Mouse (Mus musculus): ENCODE results near the gene Pdss2.

The Pdss2 gene

DNA sequence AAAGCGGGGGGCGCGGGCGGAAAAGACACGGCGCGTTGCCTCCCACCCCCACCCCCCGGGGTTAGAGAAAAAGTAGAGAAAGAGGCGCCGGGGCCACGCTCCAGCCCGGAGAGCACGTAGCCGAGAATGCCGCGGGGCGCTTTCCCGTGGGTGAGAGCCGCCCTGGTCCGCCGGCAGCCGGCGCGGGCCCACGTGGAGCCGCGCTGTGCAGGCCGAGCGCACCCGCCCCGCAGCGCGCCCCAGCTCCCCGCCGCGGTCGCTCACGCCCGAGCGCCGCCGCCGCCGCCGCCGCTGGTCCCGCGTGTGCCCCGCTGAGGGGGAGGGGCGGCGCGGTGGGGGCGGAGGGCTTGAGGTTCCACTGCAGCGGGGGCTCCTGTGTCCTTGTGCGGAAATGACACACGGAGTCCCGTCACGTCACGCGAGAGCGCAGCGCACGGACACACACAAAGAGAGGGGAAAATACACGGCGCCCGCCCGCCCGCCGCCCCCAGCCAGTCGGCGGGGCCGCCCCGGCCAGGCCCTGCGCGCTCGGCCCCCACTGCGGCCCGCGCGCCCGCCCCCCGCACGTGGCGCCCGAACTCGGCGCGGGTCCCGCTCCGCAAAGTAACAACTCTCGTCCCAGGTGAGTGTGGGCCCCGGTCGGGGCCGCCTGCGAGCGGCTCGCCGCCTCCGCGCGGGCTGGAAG is 257.6 kb downstream of the Pdss2 start, which contains the start of gene Bend3:
TSS of gene Bend3 (plus strand) at position 81 of the 685 bp plus-strand sequence.
- DNase-seq (ENCODE audit: extremely low read depth, insufficient read length, low spot score), result peak; percentile 22

DNA sequence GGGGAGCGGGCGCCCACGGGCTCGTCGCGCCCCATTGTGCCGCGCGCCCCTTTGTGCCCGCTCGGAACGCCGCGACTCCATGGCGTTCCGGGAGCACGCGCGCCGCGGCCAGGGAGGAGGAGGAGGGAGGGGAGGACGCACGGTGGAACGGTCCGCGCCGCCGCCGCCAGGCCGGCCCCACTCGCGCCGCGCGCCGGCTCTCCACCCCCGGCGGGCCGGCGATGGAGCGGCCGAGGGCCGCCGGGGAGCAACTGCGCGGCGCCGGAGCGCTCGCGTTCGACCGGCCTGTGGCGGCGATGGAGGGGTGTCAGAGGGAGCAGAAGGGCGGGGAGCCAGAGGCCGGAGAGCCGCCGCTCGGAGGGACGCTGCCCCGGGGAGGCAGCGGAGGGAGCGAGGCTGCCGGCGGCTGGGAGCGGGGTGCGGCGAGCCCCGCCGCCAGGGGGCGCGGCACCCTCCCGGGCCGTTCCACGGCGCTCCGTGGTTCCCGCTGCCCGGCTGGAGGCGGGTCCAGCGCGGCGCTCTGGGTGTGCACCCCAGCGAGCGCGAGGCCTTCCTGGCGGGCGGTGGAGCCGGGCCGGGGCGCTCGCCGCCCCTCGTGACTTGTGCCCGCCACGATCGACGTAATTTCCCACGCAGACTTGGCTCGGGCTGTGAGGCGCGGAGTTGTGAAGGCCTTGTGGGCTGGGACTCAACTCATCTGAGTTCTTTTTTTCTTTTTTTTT is 258.3 kb downstream of the Pdss2 start:
- peak; percentile 91 for DNase-seq (ENCODE audit: extremely low read depth, insufficient read length, low spot score)

DNA sequence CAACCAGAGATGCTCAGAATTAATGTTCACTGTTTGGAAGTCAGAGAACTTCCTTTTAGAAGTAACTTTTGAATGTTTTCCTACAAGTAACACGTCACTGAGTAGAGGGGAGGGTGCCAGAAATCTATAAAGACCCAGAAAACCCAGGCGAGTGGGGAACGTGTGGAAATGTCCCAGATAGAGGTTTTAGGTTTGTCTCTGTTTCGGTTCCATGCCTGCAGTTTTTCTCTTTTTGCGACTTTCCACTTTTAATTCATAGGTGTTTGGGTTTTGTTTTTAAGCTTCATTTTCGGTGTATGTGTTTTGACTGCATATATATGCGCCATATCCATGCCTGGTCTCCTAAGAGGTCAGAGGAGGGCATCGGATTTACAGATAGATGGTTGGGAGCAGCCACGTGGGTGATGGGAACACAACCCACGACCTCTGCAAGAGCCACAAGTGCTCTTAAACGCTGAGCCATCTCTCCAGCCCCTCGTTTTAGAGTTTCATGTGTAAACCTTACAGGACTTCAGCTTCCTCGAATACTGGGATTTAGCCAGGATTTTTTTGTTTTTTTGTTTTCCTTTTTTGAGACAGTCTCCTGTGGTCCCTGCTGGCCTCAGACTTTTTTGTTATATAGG is 259.1 kb downstream of the Pdss2 start:
- DNase-seq (ENCODE audit: extremely low read depth, insufficient read length, low spot score), result no peak

DNA sequence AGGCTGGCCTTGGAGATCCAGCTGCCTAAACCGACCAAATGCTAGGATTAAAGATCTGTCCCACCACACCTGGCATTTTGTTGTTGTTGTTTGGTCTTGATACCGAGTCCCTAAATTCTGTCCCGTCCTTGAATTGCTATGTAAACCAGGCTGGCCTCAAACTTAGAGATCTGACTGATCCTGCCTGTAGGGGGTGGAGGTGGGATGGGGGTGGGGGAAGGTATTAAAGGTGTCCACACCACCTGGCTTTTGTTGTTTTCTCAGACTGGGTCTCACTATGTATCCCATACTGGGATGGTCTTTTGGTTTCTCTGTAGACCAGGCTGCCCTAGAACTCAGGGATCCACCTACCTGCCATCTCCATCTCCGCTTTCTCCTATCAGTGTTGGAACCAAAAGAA is 259.9 kb downstream of the Pdss2 start:
- no peak for DNase-seq (ENCODE audit: extremely low read depth, insufficient read length, low spot score)

DNA sequence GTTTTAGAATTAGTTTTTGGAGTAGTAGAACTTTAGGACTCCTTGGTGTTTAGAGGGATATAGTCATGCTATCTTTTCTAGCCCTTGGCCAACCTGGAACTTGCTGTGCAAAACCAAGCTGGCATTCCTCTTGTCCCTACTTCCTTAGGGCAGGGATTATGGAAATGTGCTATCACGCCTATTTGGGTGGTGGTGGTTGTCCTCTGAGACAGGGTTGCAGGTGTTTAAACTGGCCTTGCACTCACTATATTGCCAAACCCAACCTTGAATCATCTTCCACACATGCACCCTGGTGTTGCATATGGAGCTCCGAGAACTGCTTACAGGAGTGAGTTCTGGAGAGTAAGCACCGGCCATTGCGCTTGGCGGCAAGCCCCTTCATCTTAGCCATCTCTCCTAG is 260.7 kb downstream of the Pdss2 start:
- DNase-seq (ENCODE audit: extremely low read depth, insufficient read length, low spot score), result no peak

DNA sequence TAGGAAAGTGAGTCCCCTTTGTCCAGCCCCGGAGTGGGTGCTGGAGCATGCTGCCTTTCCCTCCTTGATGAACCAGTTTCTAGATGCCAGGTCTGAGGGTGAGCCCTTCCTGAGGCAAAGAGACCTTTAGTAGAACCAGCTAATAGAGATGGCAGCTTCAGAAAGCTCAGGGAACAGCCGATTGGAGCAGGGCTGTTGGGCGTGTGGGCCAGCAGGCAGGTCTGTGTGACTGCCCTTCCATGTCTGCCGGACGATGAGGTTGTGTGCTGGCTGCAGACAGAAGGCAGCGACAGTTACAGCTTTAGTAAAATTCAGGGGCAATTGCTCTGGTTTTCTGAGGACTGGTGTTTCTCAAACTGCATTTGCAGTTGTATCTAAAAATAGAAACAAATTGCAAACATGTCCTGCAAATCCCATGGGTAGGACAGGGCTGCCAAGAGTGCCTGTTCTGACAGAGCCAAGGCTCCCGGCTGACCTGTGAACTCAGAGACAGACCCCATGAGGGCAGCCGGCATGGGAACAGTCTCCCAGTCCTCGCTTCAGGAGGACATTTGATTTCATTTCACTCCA is 262.2 kb downstream of the Pdss2 start:
- DNase-seq (ENCODE audit: extremely low read depth, insufficient read length, low spot score), result no peak

DNA sequence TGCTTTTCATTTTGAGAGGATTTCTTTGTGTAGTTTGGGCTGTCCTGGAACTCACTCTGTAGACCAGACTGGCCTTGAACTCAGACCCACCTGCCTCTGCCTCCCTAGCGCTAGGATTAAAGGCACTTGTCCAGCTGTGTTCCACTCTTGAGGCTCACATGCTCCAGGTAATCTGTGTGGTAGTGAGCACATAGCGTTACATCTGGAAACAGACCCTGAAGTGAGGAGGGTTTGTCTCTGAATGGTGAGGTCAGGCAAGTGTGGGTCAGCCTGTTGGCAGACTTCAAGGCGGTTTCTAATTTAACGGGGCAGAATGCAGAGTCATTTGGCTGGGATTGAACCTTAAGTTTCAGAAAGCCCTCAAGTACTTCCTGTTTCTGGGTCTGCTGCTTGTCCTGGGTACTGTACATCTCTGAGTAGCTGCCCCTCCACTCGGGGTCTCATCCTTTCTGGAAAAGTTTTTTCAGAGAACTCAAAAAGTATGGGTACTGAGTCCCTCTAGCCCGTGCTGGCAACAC is 264.5 kb downstream of the Pdss2 start:
- DNase-seq (ENCODE audit: extremely low read depth, insufficient read length, low spot score), result no peak

DNA sequence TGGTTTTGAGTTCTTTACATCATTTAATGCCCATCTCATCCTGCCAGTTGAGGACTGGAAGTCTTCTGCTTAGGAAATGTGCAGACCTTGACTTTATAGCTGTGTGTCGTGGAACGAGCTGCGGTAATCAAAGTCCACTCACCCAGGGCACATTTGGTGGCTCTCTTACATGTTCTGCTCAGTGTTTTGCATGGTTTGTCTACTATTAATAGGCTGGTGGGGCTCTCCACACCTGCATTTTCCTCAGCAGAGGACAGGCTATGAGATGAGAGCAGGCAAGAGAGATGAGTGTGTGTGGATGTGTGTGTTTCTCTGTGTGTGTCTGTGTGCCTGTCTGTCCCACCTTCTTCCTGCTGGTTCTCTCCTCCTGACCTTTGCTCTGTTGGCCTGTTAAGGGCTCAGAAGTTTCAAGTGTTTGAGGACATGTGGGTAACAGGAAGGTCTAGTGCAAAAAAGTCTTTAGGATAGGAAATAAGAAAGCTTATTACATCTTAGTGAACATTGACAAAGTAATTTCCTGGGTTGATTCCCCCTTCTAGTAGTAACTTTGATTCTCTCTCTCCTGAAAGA is 266.2 kb downstream of the Pdss2 start:
- no peak for DNase-seq (ENCODE audit: extremely low read depth, insufficient read length, low spot score)

DNA sequence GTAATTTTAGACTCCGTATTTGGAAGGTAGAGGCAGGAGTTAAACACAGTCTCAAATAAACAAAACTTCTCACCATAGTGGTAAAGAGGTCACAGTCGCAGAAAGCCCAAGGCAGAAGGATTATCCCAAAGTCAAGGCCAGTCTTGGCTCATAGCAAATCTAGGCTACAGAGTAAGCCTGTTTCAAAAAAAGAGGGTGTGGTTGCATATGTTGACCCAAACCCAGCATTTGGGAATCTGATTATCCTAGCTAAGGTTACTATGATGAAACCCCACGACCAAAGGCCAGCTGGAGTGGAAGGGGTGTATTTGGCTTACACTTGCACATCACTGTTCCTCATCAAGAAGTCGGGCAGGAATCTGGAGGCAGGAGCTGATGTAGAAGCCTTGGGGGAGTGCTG is 267.0 kb downstream of the Pdss2 start:
- DNase-seq (ENCODE audit: extremely low read depth, insufficient read length, low spot score), result no peak

DNA sequence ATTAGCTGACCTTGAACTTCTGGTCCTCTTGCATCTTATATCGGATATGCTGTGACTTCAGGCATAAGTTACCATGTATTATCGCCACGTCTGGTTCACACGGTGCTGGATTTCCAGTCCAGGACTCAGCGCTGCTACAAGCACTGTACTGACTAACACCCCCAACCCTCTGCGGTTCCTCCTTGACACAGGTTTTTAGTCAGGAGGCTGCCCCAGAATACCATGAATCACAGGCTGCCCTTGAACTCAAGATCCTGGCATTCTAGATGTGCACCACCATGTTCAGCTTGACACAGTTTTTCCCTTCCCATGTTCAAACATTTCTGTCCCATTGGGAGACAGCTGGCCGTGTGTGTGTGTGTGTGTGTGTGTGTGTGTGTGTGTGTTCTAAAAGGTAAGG is 267.9 kb downstream of the Pdss2 start:
- no peak for DNase-seq (ENCODE audit: extremely low read depth, insufficient read length, low spot score)

DNA sequence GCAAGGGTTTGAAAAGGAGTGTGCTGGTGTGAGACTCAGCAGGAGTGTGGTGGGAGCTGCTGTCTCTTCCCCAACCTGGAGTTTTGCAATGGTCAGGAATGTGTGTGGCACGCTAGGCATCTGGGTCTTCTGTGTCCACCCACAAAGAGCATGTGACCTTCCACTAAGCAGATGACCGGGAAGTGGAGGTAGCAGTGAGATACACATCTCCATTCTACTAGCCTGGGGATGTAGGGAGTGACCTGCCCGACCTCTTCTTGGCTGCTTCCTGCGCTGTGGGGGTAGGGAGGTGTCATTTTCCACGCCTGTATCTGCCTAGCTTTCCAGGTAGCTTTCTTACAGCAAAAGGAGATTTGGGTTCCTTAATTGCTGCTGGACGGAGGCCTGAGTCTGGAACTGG is 268.3 kb downstream of the Pdss2 start:
- peak; percentile 37 for DNase-seq (ENCODE audit: extremely low read depth, insufficient read length, low spot score)

DNA sequence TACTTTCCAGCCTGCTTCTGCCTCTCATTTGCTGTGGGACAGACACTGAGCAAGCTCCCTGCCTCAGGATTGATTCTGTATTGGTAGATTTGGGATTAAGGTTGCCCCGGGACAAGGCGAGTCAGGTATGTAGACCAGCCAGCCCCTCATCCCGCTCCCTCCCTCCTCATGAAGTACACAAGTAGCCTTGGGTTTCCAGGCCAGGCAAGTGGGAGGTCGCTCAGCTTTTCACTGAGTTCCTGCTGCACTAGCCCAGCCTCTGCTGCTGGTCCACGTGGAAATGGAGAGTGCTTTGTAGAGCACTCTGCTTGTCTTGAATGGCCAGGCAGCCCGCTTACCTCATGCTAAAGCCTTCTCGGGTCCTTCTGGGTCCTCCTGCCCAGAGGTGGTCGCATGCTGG is 268.7 kb downstream of the Pdss2 start:
- no peak for DNase-seq (ENCODE audit: extremely low read depth, insufficient read length, low spot score)

DNA sequence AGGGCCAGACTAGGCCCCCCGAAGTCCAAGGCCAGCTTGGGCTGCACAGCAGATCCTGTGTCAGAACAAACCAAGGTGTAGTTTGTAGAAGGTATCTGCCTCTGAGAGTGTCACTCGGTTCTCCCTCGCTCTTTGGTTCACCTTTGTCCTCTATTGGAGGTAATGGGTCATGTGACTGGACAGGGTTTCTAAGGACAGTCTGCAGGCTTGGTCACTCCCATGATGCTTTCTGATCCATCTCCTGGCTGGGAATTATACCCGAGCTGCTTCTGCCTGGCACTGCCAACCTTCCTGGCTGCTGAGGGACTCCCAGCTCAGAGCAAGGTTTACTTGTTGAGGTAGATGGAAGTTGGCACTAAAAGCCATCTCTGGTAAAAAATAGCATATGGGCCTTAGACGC is 269.6 kb downstream of the Pdss2 start:
- DNase-seq (ENCODE audit: extremely low read depth, insufficient read length, low spot score), result no peak

DNA sequence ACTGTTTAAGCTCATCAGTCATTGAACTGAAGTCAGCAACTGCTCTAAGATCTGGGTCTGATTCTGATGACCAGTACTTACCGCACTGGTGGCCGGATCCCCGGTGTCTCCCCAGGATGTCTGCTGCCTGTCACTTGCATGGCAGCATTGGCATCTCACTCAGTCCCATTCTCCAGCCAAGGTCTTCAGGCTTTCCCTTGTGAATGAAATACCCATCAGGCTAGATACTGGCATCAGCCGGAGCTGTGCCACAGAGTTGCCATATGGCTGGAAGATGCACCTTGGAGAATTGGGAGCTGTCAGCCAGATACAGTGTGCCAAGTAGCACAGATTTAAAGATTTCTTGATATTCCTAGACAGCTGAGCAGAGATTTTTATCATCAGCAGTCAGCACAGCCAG is 281.3 kb downstream of the Pdss2 start:
- DNase-seq (ENCODE audit: extremely low read depth, insufficient read length, low spot score), result no peak

DNA sequence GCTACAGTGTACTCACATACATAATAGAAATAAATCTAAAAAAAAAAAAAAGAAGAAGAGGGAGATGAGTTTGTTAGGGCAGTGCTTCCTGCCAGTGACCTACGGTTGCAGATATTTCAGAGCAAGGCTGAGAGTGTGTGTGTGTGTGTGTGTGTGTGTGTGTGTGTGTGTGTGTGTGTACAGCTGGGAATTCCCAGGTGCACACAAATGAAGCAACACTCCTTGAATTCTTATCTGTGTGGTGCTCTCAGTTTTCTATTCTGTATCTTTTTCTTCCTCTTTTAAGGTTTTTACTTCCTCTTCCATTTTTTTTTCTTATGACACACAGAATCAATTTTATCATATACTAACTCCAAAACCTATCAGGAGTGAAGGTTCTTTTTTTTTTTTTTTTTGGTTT is 283.0 kb downstream of the Pdss2 start:
- DNase-seq (ENCODE audit: extremely low read depth, insufficient read length, low spot score), result no peak

DNA sequence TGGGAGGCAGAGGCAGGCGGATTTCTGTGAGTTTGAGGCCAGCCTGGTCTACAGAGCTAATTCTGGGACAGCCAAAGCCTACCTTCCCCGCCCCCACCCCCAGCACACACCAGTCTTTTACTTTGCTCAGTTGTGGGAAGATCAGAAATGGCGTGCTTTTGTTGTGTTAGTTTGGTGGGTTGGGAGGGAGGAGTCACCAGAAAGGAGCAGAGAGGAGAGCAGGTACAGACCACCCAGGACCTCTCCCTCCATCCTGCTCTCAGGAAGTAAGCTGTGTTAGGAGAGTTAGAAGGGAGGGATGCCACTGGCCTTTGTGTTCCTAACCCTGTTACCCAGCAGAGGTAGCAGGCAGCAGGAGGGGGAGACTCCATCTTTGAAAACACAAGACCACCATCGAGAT is 285.8 kb downstream of the Pdss2 start:
- no peak for DNase-seq (ENCODE audit: extremely low read depth, insufficient read length, low spot score)

DNA sequence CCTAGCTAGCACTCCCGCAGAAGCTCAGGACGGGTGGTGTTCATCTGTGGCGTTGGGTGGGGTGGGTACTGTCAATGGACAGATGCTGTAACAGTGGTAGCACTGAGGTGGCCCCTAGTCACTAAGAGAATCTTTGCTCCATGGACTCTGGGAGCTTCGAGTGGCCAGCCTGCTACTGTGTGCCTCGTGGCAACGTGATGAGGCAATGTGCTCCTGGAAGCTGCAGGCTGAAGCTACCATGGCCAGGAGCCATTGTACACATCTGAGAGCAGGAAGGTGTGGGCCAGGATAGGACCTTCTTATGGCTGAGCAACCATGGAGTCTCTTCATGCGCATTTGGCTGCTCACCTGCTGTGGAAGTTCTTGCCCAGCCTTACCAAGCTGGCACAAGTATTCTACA is 287.9 kb downstream of the Pdss2 start:
- DNase-seq (ENCODE audit: extremely low read depth, insufficient read length, low spot score), result no peak

DNA sequence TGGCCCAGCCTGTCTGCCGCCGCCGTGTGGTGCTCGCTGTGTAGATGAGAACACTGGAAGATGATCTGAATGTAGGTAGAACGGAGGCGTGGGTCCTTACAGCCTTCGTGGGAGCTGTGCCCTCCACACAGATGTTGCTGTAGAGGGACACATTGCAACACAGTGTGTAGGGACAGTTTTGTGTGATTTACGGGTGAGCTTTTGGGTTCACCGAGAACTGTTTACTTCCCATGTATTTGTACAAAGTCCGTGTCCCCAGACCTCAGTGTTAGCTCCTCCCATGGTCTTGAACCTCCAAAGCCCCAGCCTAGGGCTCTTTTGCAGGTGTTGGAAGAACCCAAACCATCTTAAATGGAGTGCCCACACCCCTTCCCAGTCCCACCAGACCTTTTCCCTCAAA is 291.7 kb downstream of the Pdss2 start:
- DNase-seq (ENCODE audit: extremely low read depth, insufficient read length, low spot score), result no peak
